In the genomic region with DNA sequence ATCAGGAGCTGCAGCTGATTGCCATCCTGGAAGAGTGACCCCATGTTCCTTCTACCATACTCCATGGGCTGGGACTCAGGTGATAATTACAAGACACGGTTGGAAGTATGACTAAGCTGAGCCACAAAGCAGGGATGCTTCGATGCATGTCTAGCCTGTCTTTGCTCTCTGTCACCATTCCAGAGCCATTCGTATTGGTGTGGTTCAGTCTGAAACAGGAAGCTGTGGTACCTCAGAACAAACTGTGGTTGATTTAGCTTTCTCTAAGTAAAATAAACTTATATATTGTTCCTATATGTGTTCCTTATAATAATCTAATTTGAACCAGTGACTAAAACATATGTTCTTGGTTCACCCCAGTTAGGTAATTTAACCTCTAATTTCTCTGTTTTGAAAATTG, we compare ENCODE assay signal across 16 mouse cellular contexts.
A peak's percentile ranks its signal among the peaks of the same experiment; 100 is the strongest.
DNase-seq lines count a peak whose midpoint lies in the region; ATAC-seq and TF ChIP-seq lines count a peak whose summit lies in the region.
"Had no signal": no experiment of that assay in that cellular context is flagged by ENCODE, and none has a peak within 500 bp of the region (broad histone marks: within the 10 kb centered on the region; RNA-seq: fewer than 3 reads in every experiment).

No protein-coding gene starts in this region.

- ATAC-seq in heart, embryonic 15.5 days (replicated peaks; ENCODE audit: insufficient number of reproducible peaks, insufficient read depth, low FRiP score, low read depth) = no peak
- ATAC-seq: intestine, embryonic 15.5 days had no signal

- H3K4me1 ChIP-seq in heart, embryonic 15.5 days (replicated peaks) = peaks cover 41% of the 10 kb centered on the region
- peaks cover 16% of the 10 kb centered on the region for H3K4me1 ChIP-seq in embryonic fibroblast, embryonic 13.5 days (ENCODE audit: control insufficient read depth, insufficient read depth, low read length)
- H3K4me1 ChIP-seq: intestine, embryonic 15.5 days had no signal

- no peaks in the 10 kb centered on the region for H3K79me2 ChIP-seq in myocyte (ENCODE audit: control insufficient read depth, insufficient read depth)

- H3K9ac ChIP-seq in heart, embryonic 15.5 days = no peak overlapping the region
- H3K9ac ChIP-seq: embryonic facial prominence, embryonic 15.5 days; forebrain, embryonic 12.5 days; hindbrain, embryonic 12.5 days; intestine, embryonic 15.5 days; limb, embryonic 15.5 days; midbrain, embryonic 12.5 days had no signal

- peak overlapping the region; percentile 78 for H3K27ac ChIP-seq in heart, embryonic 15.5 days
- H3K27ac ChIP-seq in embryonic fibroblast, embryonic 13.5 days (ENCODE audit: insufficient read depth, low read length) = peak overlapping the region; percentile 30; the same call in 1 of the 2 replicates
- H3K27ac ChIP-seq: forebrain, embryonic 12.5 days; hindbrain, embryonic 12.5 days; intestine, embryonic 15.5 days; midbrain, embryonic 12.5 days had no signal

- no peaks in the 10 kb centered on the region for H3K36me3 ChIP-seq in heart, embryonic 15.5 days
- H3K36me3 ChIP-seq in myocyte (ENCODE audit: control insufficient read depth, insufficient read depth) = no peaks in the 10 kb centered on the region
- H3K36me3 ChIP-seq: embryonic facial prominence, embryonic 15.5 days; forebrain, embryonic 12.5 days; hindbrain, embryonic 12.5 days; intestine, embryonic 15.5 days; limb, embryonic 15.5 days; midbrain, embryonic 12.5 days had no signal

- no peak overlapping the region for H3K4me2 ChIP-seq in heart, embryonic 15.5 days
- peak overlapping the region; percentile 75 for H3K4me2 ChIP-seq in myocyte (ENCODE audit: low read depth)
- H3K4me2 ChIP-seq: embryonic facial prominence, embryonic 15.5 days; forebrain, embryonic 12.5 days; hindbrain, embryonic 12.5 days; intestine, embryonic 15.5 days; limb, embryonic 15.5 days; midbrain, embryonic 12.5 days had no signal

- no peaks in the 10 kb centered on the region for H3K27me3 ChIP-seq in heart, embryonic 15.5 days
- H3K27me3 ChIP-seq in myocyte (ENCODE audit: control insufficient read depth, insufficient read depth, insufficient read length) = no peaks in the 10 kb centered on the region
- H3K27me3 ChIP-seq: CH12.LX; embryonic facial prominence, embryonic 15.5 days; forebrain, embryonic 12.5 days; hindbrain, embryonic 12.5 days; intestine, embryonic 15.5 days; limb, embryonic 15.5 days; midbrain, embryonic 12.5 days had no signal

- no peak for TF ChIP-seq CTCF in embryonic fibroblast, embryonic 13.5 days (IDR thresholded peaks at IDR 0.05; ENCODE audit: borderline replicate concordance, insufficient read depth, low read length)

- H3K9me3 ChIP-seq in heart, embryonic 15.5 days (replicated peaks) = no peaks in the 10 kb centered on the region
- H3K9me3 ChIP-seq: embryonic facial prominence, embryonic 15.5 days; forebrain, embryonic 12.5 days; hindbrain, embryonic 12.5 days; intestine, embryonic 15.5 days; limb, embryonic 15.5 days; midbrain, embryonic 12.5 days had no signal

- no peak overlapping the region for H3ac ChIP-seq in myocyte (ENCODE audit: control insufficient read depth, insufficient read length)

- H3K4me3 ChIP-seq in heart, embryonic 15.5 days = no peak overlapping the region
- H3K4me3 ChIP-seq in embryonic fibroblast, embryonic 13.5 days (ENCODE audit: insufficient read depth, low read length) = no peak overlapping the region
- no peak overlapping the region for H3K4me3 ChIP-seq in myocyte
- H3K4me3 ChIP-seq: embryonic facial prominence, embryonic 15.5 days; forebrain, embryonic 12.5 days; hindbrain, embryonic 12.5 days; intestine, embryonic 15.5 days; limb, embryonic 15.5 days; midbrain, embryonic 12.5 days had no signal

- DNase-seq in heart, adult 18-20 months = no peak
- DNase-seq in B cell, adult 2 months = peak; percentile 20 to 39
- DNase-seq in heart, adult 9 months (ENCODE audit: low spot score in 2 of 2) = no peak
- DNase-seq in urinary bladder, adult 18-20 months (ENCODE audit: low spot score in 2 of 2) = no peak
- DNase-seq in right cerebral cortex, adult 2 months (ENCODE audit: low spot score in 2 of 2) = no peak
- DNase-seq: cerebellum, adult 2 months had no signal

- no peak for TF ChIP-seq POLR2A in embryonic fibroblast, embryonic 13.5 days (IDR thresholded peaks at IDR 0.05; ENCODE audit: low read depth, low read length)
- TF ChIP-seq POLR2A in myocyte (IDR thresholded peaks at IDR 0.05; ENCODE audit: insufficient read length, low read depth) = no peak

- 79% methylated on average over 3 of the region's 3 CpGs for WGBS in heart, embryonic 15.5 days

TF ChIP-seq in myocyte, 11 proteins besides CTCF, POLR2A, EP300 and RAD21:
- TF ChIP-seq E2F4 (IDR thresholded peaks at IDR 0.05; ENCODE audit: insufficient read depth) = no peak
- TF ChIP-seq MYOG (IDR thresholded peaks at IDR 0.05; ENCODE audit: control insufficient read depth in 1 of 3, insufficient read depth in 1 of 3, insufficient read length in 2 of 3, low read depth in 2 of 3) = no peak
- TF ChIP-seq MAX (IDR thresholded peaks at IDR 0.05; ENCODE audit: low read depth) = no peak
- no peak for TF ChIP-seq REST (IDR thresholded peaks at IDR 0.05; ENCODE audit: insufficient read depth, insufficient read length)
- TF ChIP-seq SRF (IDR thresholded peaks at IDR 0.05; ENCODE audit: control insufficient read depth, insufficient read length, low read depth) = no peak
- TF ChIP-seq TCF3 (IDR thresholded peaks at IDR 0.05; ENCODE audit: insufficient read length, low read depth) = no peak
- TF ChIP-seq MYOD1 (IDR thresholded peaks at IDR 0.05; ENCODE audit: control insufficient read depth in 1 of 3, insufficient read length in 2 of 3, low read depth in 2 of 3) = no peak
- TF ChIP-seq CEBPB (IDR thresholded peaks at IDR 0.05; ENCODE audit: insufficient read depth, poor library complexity, severe bottlenecking) = no peak
- no peak for TF ChIP-seq POLR2AphosphoS2 (IDR thresholded peaks at IDR 0.05; ENCODE audit: insufficient read length, low read depth)
- no peak for TF ChIP-seq TCF12 (IDR thresholded peaks at IDR 0.05; ENCODE audit: insufficient read depth, poor library complexity, severe bottlenecking)
- no peak for TF ChIP-seq USF1 (IDR thresholded peaks at IDR 0.05; ENCODE audit: low read depth)

Comparison
In these comparisons a context has a peak if more than half of its experiments do, and no peak if none do; other contexts are left out.
1. DNase-seq: peak in B cell, adult 2 months (2 of 2); none in heart, adult 18-20 months (0 of 2), heart, adult 9 months (0 of 2), urinary bladder, adult 18-20 months (0 of 2) and right cerebral cortex, adult 2 months (0 of 2).